Mouse (Mus musculus) liver, embryonic 14.5 days (tissue): ENCODE measurements at regions not wholly inside any gene's neighbourhood (a gene's known extent, or its start where the extent isn't known, plus 50 kb on each side); places are given as distances from the start of the nearest gene placed in this dataset.

Source experiments
- CTCF ChIP-seq: IDR thresholded peaks from 2 replicates; pipeline ENCODE4 v1.5.1; 2016; ENCODE audit warnings: antibody characterized with exemption, low read depth, control low read depth
- EP300 ChIP-seq: IDR thresholded peaks from 2 replicates; pipeline ENCODE4 v1.6.1; 2016; ENCODE audit warnings: antibody characterized with exemption, low read depth

DNA sequence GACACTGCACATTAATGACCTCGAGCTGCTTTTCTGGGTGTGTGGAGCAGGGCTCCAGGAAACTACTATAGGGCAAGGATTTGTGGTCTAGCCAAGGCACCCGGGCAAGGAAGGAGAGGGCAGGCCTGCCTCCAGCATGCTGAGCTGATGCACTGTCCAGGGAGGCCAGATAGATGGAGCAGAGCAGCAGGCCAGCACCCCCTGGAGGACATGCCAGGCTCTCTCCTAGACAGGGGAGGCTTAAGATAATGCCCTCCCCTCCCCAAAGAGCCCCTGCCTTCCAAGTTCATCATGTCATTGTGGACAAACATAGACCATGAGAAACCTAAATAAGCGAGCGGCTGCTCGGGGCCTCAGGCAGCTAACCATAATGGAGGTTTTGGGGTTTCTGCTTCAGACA is 134.1 kb downstream of the Irx5 start:
- TF ChIP-seq CTCF (peak; percentile 15; the same call in 1 of the 2 replicates), EP300 (no peak)
